Mouse (Mus musculus) lung, adult 2 months (tissue): ENCODE measurements around the gene Slc10a7.

Source experiments
- CTCF ChIP-seq: fragments of 200-500 bp; IDR thresholded peaks from 2 replicates; pipeline ENCODE4 v1.5.1; 2011; ENCODE audit warnings: mild to moderate bottlenecking, low read length, control low read depth; ENCODE audit not compliant: insufficient read depth
- POLR2A ChIP-seq: fragments of 200-500 bp; IDR thresholded peaks from 2 replicates; pipeline ENCODE4 v1.6.1; 2011; ENCODE audit warnings: low read depth, mild to moderate bottlenecking, control low read depth, low read length, borderline replicate concordance; ENCODE audit errors: extremely low read depth

- TF ChIP-seq POLR2A (no peak), CTCF (no peak)
These were observed 100.2 kb downstream of the Slc10a7 start for GRCm38 (mm10) chr8:78609301-78609700.
